Mouse (Mus musculus): Measurements from ENCODE around the gene Utp6.
A peak's percentile ranks its signal among the peaks of the same experiment; 100 is the strongest.

DNA sequence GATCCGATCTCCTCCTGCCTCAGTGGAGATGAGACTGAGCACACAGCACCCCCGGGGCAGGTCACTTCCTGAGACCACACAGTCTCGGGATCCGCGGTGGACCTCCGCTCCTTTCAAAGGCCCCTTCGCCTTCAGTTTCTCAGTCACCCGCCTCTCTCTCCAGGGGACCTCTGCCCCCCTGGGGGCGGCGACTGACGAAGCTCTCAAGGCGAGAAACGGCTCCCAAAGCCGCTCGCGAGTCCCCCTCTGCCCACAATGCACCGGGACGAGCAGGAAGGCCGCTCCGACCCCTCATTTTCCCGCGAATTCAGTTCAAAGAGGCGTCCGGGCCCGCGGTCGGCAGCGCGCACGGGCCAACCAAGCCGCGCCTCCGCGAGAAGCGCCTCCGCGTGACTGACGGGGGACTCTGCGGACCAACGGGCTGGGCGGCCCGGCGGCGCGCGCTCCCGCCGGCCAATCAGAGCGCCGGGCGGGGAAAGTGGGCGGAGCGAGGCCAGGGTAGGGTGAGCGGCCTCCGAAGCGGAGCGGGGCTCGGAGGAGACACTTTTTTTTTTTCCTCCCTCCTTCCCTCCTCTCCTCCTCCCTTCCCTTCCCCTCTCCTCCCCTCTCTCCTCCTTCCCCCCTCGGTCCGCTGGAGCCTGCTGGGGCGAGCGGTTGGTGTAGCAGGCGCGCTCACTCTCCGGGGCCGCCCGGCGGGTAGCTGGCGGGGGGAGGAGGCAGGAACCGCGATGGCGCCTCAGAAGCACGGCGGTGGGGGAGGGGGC, 30.6 kb upstream of the Utp6 start, which contains the start of gene Suz12:
- TF ChIP-seq CTCF (conservative IDR thresholded peaks at IDR 0.05 in 1 of 2, IDR thresholded peaks at IDR 0.05 in 1 of 2; ENCODE audit: low read depth in 2 of 2, low read length in 2 of 2) (no peak), POLR2A (IDR thresholded peaks at IDR 0.05; ENCODE audit: low read depth, low read length) (peak; percentile 97), EP300 (IDR thresholded peaks at IDR 0.05; ENCODE audit: low read length) (no peak), SMC3 (IDR thresholded peaks at IDR 0.05; ENCODE audit: low read depth, low read length) (no peak), E2F4 (IDR thresholded peaks at IDR 0.05; ENCODE audit: insufficient replicate concordance, low read depth, low read length) (peak; percentile 92; the same call in 1 of the 2 replicates), TCF12 (IDR thresholded peaks at IDR 0.05; ENCODE audit: low read depth, low read length) (peak; percentile 78), TBP (conservative IDR thresholded peaks at IDR 0.05; ENCODE audit: low read depth, low read length) (peak; percentile 70), RCOR1 (conservative IDR thresholded peaks at IDR 0.05; ENCODE audit: low read depth, low read length) (no peak), JUN (IDR thresholded peaks at IDR 0.05; ENCODE audit: insufficient read depth, low read depth, low read length) (no peak)
